Mouse (Mus musculus) cerebellum, adult 2 months (tissue): Measurements from ENCODE around the gene Myo1e. TPM values are rescaled to one million over a fixed set of nuclear protein-coding genes. Genes with fewer than 3 reads are reported as not detected.

ENCODE experiments used
- DNase-seq, 2 experiments: peaks; one replicate each; pipeline ENCODE4 v3.0.0; 2021
- H3K27ac ChIP-seq: fragments of 200-500 bp; 2 replicates; pipeline ENCODE4 v1.5.1; 2012; ENCODE audit warnings: low read length, control low read depth, inconsistent platforms; ENCODE audit not compliant: insufficient read depth
- H3K27me3 ChIP-seq: fragments of 200-500 bp; 2 replicates; pipeline ENCODE4 v1.6.1; 2012; ENCODE audit warnings: inconsistent platforms, mild to moderate bottlenecking, low read length, moderate library complexity; ENCODE audit not compliant: control insufficient read depth, insufficient read depth
- H3K4me1 ChIP-seq: fragments of 200-500 bp; 2 replicates; pipeline ENCODE4 v1.6.1; 2011; ENCODE audit warnings: low read length; ENCODE audit not compliant: control insufficient read depth, insufficient read depth
- H3K4me3 ChIP-seq: fragments of 200-500 bp; replicated peaks from 2 replicates; pipeline ENCODE3; 2011; ENCODE audit warnings: mild to moderate bottlenecking, low read depth, low read length, control low read depth; ENCODE audit not compliant: insufficient read depth
- CTCF ChIP-seq: fragments of 200-500 bp; IDR thresholded peaks from 2 replicates; pipeline ENCODE4 v1.5.1; 2011; ENCODE audit warnings: low read depth, mild to moderate bottlenecking, control low read depth, low read length, moderate library complexity, borderline replicate concordance; ENCODE audit not compliant: insufficient read depth
- POLR2A ChIP-seq: fragments of 200-500 bp; IDR thresholded peaks from 2 replicates; pipeline ENCODE4 v1.6.1; 2011; ENCODE audit warnings: low read length, control low read depth, borderline replicate concordance; ENCODE audit not compliant: insufficient read depth
- WGBS: fragments of 180-500 bp; shearing (Covaris S2); methylation state at CpG from one replicate; pipeline ENCODE4 v1.1.7; 2018; 5-methylcytosine and 5-hydroxymethylcytosine counted together
- polyA plus RNA-seq: library from polyadenylated mRNA; depleted of rRNA; stranded (reverse); fragments of >200 nt; gene quantifications from 2 replicates; pipeline ENCODE4 v1.2.3, GENCODE M21; 2012

Myo1e gene
- polyA plus RNA-seq, 1 experiment: 8.1 TPM

DNA sequence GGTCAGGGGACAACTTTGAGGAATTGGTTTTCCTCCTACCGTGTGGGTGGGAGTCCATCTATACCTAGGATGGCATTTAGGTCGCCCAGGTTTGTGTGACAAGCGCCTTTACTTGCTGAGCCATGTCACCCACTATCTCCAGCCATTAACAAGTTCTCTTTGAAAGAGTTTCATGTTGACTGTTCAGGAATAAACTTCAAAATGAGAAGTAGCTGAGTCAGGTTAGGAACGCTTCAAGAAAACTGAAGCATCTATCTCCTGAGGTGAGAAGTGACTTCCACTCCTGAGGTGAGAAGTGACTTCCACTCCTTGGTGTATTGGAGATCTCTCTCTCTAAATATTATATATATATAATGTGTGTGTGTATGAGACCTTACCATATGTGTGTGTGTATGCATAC is 19.2 kb downstream of the Myo1e start:
- 91% methylated on average over 4 of the region's 4 CpGs for WGBS

DNA sequence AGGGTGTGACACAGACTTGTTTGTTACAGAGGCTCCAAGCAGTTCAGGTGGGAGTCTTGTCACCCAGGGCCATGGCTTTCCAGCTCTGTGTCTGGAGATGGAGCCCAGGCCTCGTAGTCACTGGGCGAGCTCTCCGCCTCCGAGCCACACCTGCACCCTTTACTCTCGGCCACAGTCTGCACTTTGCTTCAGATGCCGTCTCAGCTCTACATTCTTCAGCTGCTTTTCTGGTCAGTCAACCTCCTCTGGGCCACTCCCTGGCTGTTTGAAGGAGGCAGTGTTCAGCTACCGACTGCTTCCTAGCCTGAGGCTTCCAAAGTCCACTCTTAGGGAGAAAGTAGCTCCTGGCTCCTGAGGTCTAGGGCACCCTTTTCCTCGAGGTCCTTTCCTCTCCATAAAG is 22.7 kb downstream of the Myo1e start:
- no peak overlapping the region for H3K27ac ChIP-seq
- H3K4me3 ChIP-seq: no peak overlapping the region
- TF ChIP-seq POLR2A: no peak
- TF ChIP-seq CTCF: no peak
- H3K27me3 ChIP-seq: no peaks in the 10 kb centered on the region
- no peak for DNase-seq
- 86% methylated on average over 8 of the region's 8 CpGs for WGBS
- H3K4me1 ChIP-seq: no peaks in the 10 kb centered on the region; the same call in 1 of the 2 replicates

More for the DNA sequence above, 19.2 kb downstream of the Myo1e start:
- no peaks in the 10 kb centered on the region; the same call in 1 of the 2 replicates for H3K4me1 ChIP-seq
- H3K27ac ChIP-seq: no peak overlapping the region
- no peaks in the 10 kb centered on the region for H3K27me3 ChIP-seq
- no peak overlapping the region for H3K4me3 ChIP-seq
- no peak for TF ChIP-seq CTCF
- TF ChIP-seq POLR2A: no peak
- DNase-seq: no peak

DNA sequence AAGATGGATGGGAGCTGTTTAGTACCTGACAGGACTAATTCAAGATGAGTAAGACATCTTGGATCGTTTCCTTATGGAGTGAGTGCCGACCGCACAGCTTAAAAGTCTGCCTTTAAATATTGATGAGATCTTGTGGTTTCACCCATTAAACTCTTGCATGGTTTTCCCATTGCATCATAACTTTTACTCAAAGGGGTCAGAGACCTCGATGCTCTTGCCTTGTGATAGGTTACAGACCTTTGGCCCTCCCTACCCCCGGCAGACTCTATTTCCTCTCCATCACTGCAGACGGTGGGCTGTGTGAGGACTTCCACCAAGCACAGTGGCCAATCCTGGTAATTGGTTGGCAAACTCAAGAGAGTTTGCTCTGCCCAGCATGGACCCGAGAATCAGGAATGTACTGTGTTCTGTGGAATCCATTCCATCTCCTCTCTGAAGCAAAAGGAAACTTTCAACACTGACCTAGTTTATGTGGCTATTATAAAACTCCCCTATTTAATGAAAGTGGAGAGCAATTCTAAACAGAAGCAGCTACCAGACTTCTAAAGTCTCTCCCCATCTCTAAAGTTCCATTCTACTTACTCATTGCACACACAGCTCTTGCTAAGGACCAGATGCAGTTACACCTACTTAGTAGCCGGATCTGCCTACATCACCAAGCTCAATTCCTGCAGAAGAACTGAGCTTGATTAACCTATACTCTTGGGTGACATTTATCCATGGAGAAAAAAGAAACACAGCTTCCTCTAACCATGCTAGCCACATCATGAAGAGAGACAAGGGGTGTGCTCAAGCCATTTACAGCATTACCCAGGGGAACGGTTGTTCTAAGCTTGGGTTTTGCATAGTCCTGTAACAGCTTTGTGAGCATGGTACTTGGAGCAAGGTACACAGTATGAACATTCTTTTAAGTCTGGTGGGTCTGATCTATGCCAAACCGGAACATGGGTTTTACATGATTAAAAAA is 25.2 kb downstream of the Myo1e start:
- H3K27ac ChIP-seq: no peak overlapping the region

DNA sequence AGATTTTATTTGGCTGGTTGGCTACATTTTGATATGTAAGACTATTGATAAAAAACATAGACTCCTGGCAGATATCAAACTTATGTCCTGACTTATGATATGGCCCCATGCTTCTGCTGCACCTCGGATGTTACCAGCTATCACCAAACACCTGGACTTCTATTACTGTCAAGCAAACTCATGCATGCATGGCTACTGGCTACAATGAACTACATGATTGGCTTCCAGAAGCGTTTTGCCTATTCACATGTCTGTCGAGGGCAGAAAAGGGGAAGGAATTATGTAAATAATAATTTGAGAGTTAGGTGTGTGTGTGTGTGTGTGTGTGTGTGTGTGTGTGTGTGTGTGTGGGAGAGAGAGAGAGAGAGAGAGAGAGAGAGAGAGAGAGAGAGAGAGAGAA is 30.0 kb downstream of the Myo1e start:
- Histone ChIP-seq H3K4me1 (no peaks in the 10 kb centered on the region), H3K27me3 (no peaks in the 10 kb centered on the region), H3K4me3 (no peak overlapping the region), H3K27ac (no peak overlapping the region)
- no peak for DNase-seq
- TF ChIP-seq POLR2A (no peak), CTCF (no peak)
- 71% methylated on average over 3 of the region's 3 CpGs for WGBS

More for the DNA sequence above, 25.2 kb downstream of the Myo1e start:
- no peak for DNase-seq
- H3K4me1 ChIP-seq: no peaks in the 10 kb centered on the region; the same call in 1 of the 2 replicates
- TF ChIP-seq CTCF (no peak), POLR2A (no peak)
- H3K27me3 ChIP-seq: no peaks in the 10 kb centered on the region
- H3K4me3 ChIP-seq: no peak overlapping the region
- 85% methylated on average over 10 of the region's 10 CpGs for WGBS

DNA sequence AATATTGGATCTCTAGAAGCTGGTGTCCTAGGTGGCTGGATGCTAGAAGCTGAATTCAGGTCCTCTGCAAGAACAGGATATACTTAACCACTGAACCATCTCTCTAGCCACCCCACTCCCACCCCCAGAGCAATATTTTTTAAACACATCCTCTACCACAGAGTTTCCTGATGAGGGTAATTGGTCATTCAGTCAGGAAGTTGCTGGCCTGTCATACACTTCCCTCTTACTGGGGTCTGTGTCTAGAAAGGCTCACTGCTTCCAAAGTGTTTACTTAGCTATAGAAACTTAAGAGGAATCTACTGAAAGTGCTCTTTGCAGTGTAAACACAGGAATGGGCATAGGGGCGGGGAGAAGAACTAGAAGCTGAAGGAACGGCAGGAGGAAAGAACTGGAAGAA is 30.4 kb downstream of the Myo1e start:
- 74% methylated on average over 2 of the region's 2 CpGs for WGBS
- no peak for DNase-seq

DNA sequence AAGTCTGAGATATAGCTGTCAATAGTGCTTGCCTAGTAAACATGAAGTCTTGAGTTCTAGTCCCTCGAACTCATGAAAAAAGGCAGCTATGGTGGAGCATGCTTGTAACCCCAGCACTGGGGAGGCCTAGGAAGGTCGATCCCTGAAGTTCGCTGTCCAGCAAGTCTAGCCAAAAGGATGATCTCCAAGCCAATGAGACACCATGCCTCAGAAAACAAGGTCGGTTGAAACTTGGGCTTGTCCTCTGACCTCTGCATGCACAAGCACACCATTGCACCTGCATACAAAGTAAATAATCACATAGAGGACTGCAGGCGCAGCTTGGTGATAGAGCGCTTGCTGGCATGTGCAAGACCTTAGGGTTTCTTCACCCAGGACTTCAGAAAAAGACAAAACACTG is 31.2 kb downstream of the Myo1e start:
- Histone ChIP-seq H3K4me1 (no peaks in the 10 kb centered on the region; the same call in 1 of the 2 replicates), H3K27ac (no peak overlapping the region), H3K27me3 (no peaks in the 10 kb centered on the region), H3K4me3 (no peak overlapping the region)
- no peak for TF ChIP-seq CTCF
- no peak for TF ChIP-seq POLR2A
- WGBS: 88% methylated on average over 6 of the region's 6 CpGs
- DNase-seq: no peak

More for the DNA sequence above, 30.4 kb downstream of the Myo1e start:
- Histone ChIP-seq H3K27me3 (no peaks in the 10 kb centered on the region), H3K4me3 (no peak overlapping the region), H3K27ac (no peak overlapping the region), H3K4me1 (no peaks in the 10 kb centered on the region; the same call in 1 of the 2 replicates)
- no peak for TF ChIP-seq CTCF
- no peak for TF ChIP-seq POLR2A

DNA sequence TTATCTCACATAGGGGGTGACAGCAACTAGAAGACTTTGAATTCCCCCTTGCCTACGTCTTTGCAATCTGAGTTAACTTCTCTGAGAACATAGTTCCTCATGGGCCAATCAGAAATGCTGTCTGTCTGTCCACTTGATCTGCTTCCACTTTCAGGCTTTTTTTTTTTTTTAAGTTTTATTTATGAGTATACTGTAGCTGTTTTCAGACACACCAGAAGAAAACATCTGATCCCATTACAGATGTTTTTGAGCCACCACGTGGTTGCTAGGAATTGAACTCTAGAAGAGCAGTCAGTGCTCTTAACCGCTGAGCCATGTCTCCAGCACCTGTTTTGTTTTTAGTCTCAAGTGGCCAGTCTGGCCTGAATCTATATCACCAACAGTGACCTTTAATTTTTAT is 32.1 kb downstream of the Myo1e start:
- no peak overlapping the region for H3K27ac ChIP-seq
- no peaks in the 10 kb centered on the region; the same call in 1 of the 2 replicates for H3K4me1 ChIP-seq
- WGBS: 86% methylated on average over 3 of the region's 3 CpGs
- H3K4me3 ChIP-seq: no peak overlapping the region
- no peak for DNase-seq
- no peaks in the 10 kb centered on the region for H3K27me3 ChIP-seq
- TF ChIP-seq CTCF: no peak
- no peak for TF ChIP-seq POLR2A
